Mouse (Mus musculus) hindbrain, embryonic 11.5 days (tissue): ENCODE measurements around the gene Dhx32. TPM values are rescaled to one million over a fixed set of nuclear protein-coding genes. Genes with fewer than 3 reads are reported as not detected.

ENCODE experiments used
- ATAC-seq: fragments of 200-750 bp; cut with Nextera tagmentation; 2 replicates; pipeline ENCODE4 v1.8.0; 2017; ENCODE audit warnings: mild to moderate bottlenecking, moderate TSS enrichment, moderate library complexity; ENCODE audit not compliant: low FRiP score
- DNase-seq: peaks from one replicate; pipeline ENCODE4 v3.0.0-alpha.2; 2015; ENCODE audit warnings: low spot score
- H3K27ac ChIP-seq: fragments of 300-500 bp; sonication (generic); 2 replicates; pipeline ENCODE4 v1.5.1; 2014; ENCODE audit warnings: mild to moderate bottlenecking, low read depth, low read length
- H3K27me3 ChIP-seq: fragments of 300-500 bp; sonication (generic); 2 replicates; pipeline ENCODE4 v1.6.1; 2014; ENCODE audit warnings: mild to moderate bottlenecking, low read length, moderate library complexity, mixed read lengths; ENCODE audit not compliant: control insufficient read depth, insufficient read depth
- H3K36me3 ChIP-seq: fragments of 300-500 bp; sonication (generic); 2 replicates; pipeline ENCODE4 v1.6.1; 2014; ENCODE audit warnings: mild to moderate bottlenecking, low read length, moderate library complexity, mixed read lengths; ENCODE audit not compliant: control insufficient read depth, insufficient read depth
- H3K4me1 ChIP-seq: fragments of 300-500 bp; sonication (generic); replicated peaks from 2 replicates; pipeline ENCODE4 v1.6.1; 2014; ENCODE audit warnings: low read length, mixed read lengths; ENCODE audit not compliant: control insufficient read depth, insufficient read depth
- H3K4me2 ChIP-seq: fragments of 300-500 bp; sonication (generic); replicated peaks from 2 replicates; pipeline ENCODE4 v1.6.1; 2014; ENCODE audit warnings: mild to moderate bottlenecking, low read depth, low read length
- H3K4me3 ChIP-seq: fragments of 300-500 bp; sonication (generic); 2 replicates; pipeline ENCODE4 v1.5.1; 2014; ENCODE audit warnings: low read depth, low read length
- H3K9ac ChIP-seq: fragments of 300-500 bp; sonication (generic); 2 replicates; pipeline ENCODE4 v1.6.1; 2014; ENCODE audit warnings: low read depth, low read length
- H3K9me3 ChIP-seq: fragments of 300-500 bp; sonication (generic); 2 replicates; pipeline ENCODE4 v1.6.1; 2016; ENCODE audit warnings: low read length; ENCODE audit not compliant: control insufficient read depth
- WGBS: fragments of 180-500 bp; shearing (Covaris S2); extraction: QIAGEN DNeasy Blood & Tissue Kit; methylation state at CpG from one replicate; pipeline ENCODE4 v1.1.7; 2014; 5-methylcytosine and 5-hydroxymethylcytosine counted together
- polyA plus RNA-seq: library from polyadenylated mRNA; unstranded; fragments of >200 nt; fragmentation: Nextera tagmentation; extraction: Ambion mirVana; gene quantifications from 2 replicates; pipeline ENCODE4 v1.2.1, GENCODE M21; 2014

Dhx32 gene
- polyA plus RNA-seq, 1 experiment from 2014 or later, result 43.7 TPM

- peaks cover 3% of the 10 kb centered on the region; the same call in 1 of the 2 replicates for H3K4me1 ChIP-seq
- no peak overlapping the region for H3K27ac ChIP-seq
- no peaks in the 10 kb centered on the region for H3K36me3 ChIP-seq
- no peak overlapping the region for H3K9ac ChIP-seq
- H3K4me2 ChIP-seq, result no peak overlapping the region
- ATAC-seq (no peak), DNase-seq (no peak)
- H3K9me3 ChIP-seq, result no peaks in the 10 kb centered on the region
- 91% methylated on average over 6 of the region's 6 CpGs for WGBS
- H3K4me3 ChIP-seq, result no peak overlapping the region
- H3K27me3 ChIP-seq, result no peaks in the 10 kb centered on the region
These were observed 19.8 kb downstream of the Dhx32 start for GRCm38 (mm10) chr7:133762696-133763095.

DNA sequence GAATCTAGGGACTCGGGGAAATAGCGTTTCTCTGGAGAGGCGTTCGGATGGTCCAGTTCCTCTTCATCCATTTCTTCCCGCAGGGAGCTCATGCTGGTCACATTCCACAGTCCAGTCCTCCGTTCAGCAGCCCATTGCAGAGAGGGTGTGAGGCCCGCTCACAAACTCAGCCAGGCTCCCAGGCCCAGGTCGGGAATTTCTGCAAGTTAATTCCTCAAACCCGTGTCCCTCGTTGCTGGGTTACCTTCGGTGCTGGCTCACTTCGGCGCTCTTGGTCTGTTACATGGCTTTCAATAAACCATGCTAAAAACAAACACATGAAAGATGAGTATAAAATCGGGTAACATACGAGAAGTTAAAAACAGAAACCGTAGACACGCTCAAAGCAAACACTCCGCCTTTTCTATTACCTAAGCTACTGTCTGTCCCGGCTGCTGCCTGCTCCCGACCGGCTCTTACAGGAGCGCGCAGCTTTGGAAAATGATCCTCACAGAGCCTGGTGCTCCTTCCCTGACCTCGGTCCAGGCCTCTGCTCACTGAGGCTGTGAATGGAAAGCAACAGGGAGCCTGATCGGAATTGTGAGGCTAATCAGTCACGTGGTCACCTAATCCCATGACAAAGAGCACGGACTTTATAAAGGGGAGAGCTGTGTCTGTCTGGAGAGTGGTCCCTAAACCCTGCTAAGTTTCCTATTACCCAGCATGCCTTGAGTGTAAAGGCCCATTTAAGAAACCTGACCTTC, 22.7 kb downstream of the Dhx32 start:
- Histone ChIP-seq H3K9ac (peak overlapping the region; percentile 56), H3K9me3 (no peaks in the 10 kb centered on the region), H3K27me3 (no peaks in the 10 kb centered on the region), H3K27ac (peak overlapping the region; percentile 84), H3K4me3 (peak overlapping the region; percentile 26), H3K4me2 (peak overlapping the region; percentile 53), H3K4me1 (peaks cover 3% of the 10 kb centered on the region), H3K36me3 (no peaks in the 10 kb centered on the region)
- peak; percentile 95 for ATAC-seq
- peak; percentile 82 for DNase-seq
- 1% methylated on average over 27 of the region's 27 CpGs for WGBS

DNA sequence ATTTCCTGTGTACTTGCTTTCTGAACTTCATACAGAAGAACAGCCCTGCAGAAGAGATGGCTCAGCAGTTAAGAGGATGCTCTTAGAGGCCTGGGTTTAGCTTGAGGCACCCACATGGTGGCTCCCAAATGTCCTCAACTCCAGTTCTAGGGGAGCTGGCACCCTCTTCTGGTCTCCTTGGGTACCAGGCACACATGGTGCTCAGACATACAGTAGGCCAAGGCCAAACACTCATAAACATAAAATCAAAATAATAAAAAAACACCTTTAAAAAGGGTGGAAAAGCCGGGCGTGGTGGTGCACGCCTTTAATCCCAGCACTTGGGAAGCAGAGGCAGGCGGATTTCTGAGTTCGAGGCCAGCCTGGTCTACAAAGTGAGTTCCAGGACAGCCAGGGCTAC, 23.8 kb downstream of the Dhx32 start:
- no peak overlapping the region for H3K4me2 ChIP-seq
- H3K4me1 ChIP-seq, result peaks cover 3% of the 10 kb centered on the region
- ATAC-seq (no peak), DNase-seq (no peak)
- 88% methylated on average over 5 of the region's 5 CpGs for WGBS
- H3K9ac ChIP-seq, result no peak overlapping the region
- H3K9me3 ChIP-seq, result no peaks in the 10 kb centered on the region
- H3K27ac ChIP-seq, result 0 out of 2 replicates have a peak overlapping the region, but pooled peaks have one; percentile 17
- no peaks in the 10 kb centered on the region for H3K27me3 ChIP-seq
- no peaks in the 10 kb centered on the region for H3K36me3 ChIP-seq
- H3K4me3 ChIP-seq, result no peak overlapping the region

DNA sequence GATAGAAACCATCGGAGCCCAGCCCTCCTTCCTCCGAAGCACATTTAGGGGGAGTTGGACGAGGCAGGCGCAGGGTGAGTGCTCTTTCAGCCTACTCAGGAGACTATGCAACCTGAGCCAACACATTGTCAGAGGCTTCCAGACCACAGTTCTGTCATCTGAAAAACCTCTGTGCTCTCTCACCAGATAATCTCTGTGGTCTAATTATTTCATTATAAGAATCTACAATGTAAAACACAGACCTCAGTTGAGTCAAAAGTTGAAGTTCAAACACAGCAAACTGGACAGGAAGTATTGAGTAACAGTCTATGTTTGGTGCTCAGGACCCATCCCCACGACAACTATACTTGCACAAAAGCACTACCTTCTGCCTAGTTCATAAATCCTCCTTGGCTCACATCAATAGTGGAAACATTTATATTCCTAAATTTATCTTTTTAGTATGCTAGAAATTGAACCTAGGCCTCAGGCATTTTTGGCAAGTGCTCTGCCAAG, 24.5 kb downstream of the Dhx32 start:
- Histone ChIP-seq H3K9me3 (no peaks in the 10 kb centered on the region), H3K36me3 (no peaks in the 10 kb centered on the region), H3K4me3 (no peak overlapping the region), H3K4me2 (peak overlapping the region; percentile 4), H3K9ac (no peak overlapping the region), H3K27me3 (no peaks in the 10 kb centered on the region), H3K27ac (0 out of 2 replicates have a peak overlapping the region, but pooled peaks have one; percentile 17), H3K4me1 (peaks cover 3% of the 10 kb centered on the region)
- WGBS, result 49% methylated on average over 5 of the region's 5 CpGs
- DNase-seq (no peak), ATAC-seq (no peak)

DNA sequence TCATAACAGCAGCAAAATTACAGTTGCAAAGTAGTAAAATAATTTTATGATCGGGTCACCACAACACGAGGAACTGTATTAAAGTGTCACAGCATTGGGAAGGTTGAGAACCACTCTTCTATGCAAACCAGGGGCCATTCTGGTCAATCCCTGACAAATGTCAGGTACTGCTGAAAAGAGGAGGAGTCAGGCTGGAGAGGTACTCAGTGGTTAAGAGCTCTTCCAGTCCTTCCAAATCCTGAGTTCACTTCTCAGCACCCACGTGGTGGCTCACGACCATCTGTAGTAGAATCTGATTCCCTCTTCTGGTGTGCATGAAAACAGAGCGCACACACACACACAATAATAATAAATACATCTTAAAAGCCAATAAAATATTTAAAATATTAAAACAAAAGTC, 31.4 kb downstream of the Dhx32 start:
- Histone ChIP-seq H3K4me1 (no peaks in the 10 kb centered on the region), H3K27ac (no peak overlapping the region), H3K9me3 (no peaks in the 10 kb centered on the region), H3K36me3 (0 out of 2 replicates have a peak, but pooled peaks cover 2% of the 10 kb centered on the region), H3K4me2 (no peak overlapping the region), H3K9ac (no peak overlapping the region), H3K27me3 (no peaks in the 10 kb centered on the region), H3K4me3 (no peak overlapping the region)
- 96% methylated on average over 5 of the region's 5 CpGs for WGBS
- DNase-seq (no peak), ATAC-seq (no peak)

- H3K36me3 ChIP-seq, result 0 out of 2 replicates have a peak, but pooled peaks cover 2% of the 10 kb centered on the region
- no peaks in the 10 kb centered on the region for H3K4me1 ChIP-seq
- 73% methylated on average over 5 of the region's 5 CpGs for WGBS
- H3K27ac ChIP-seq, result no peak overlapping the region
- H3K27me3 ChIP-seq, result no peaks in the 10 kb centered on the region
- no peaks in the 10 kb centered on the region for H3K9me3 ChIP-seq
- H3K9ac ChIP-seq, result no peak overlapping the region
- H3K4me2 ChIP-seq, result no peak overlapping the region
- DNase-seq, result no peak
- H3K4me3 ChIP-seq, result no peak overlapping the region
- no peak for ATAC-seq
These were observed 31.9 kb downstream of the Dhx32 start for GRCm38 (mm10) chr7:133750666-133751065.

GRCm38 (mm10) chr7:133748753-133749152, 33.8 kb downstream of the Dhx32 start:
- no peak overlapping the region for H3K4me3 ChIP-seq
- no peak overlapping the region for H3K27ac ChIP-seq
- no peaks in the 10 kb centered on the region for H3K9me3 ChIP-seq
- no peak overlapping the region for H3K4me2 ChIP-seq
- no peaks in the 10 kb centered on the region for H3K27me3 ChIP-seq
- no peak overlapping the region for H3K9ac ChIP-seq
- H3K36me3 ChIP-seq, result 0 out of 2 replicates have a peak, but pooled peaks cover 2% of the 10 kb centered on the region
- 85% methylated on average over 14 of the region's 14 CpGs for WGBS
- H3K4me1 ChIP-seq, result no peaks in the 10 kb centered on the region
- no peak for DNase-seq
- ATAC-seq, result no peak

- H3K27me3 ChIP-seq, result no peaks in the 10 kb centered on the region
- no peak overlapping the region for H3K4me2 ChIP-seq
- 0 out of 2 replicates have a peak, but pooled peaks cover 2% of the 10 kb centered on the region for H3K36me3 ChIP-seq
- WGBS, result 91% methylated on average over 8 of the region's 8 CpGs
- DNase-seq, result no peak
- H3K27ac ChIP-seq, result no peak overlapping the region
- H3K9me3 ChIP-seq, result no peaks in the 10 kb centered on the region
- no peak for ATAC-seq
- H3K9ac ChIP-seq, result no peak overlapping the region
- H3K4me1 ChIP-seq, result no peaks in the 10 kb centered on the region
- no peak overlapping the region for H3K4me3 ChIP-seq
These were observed 35.2 kb downstream of the Dhx32 start for GRCm38 (mm10) chr7:133747372-133747771.

DNA sequence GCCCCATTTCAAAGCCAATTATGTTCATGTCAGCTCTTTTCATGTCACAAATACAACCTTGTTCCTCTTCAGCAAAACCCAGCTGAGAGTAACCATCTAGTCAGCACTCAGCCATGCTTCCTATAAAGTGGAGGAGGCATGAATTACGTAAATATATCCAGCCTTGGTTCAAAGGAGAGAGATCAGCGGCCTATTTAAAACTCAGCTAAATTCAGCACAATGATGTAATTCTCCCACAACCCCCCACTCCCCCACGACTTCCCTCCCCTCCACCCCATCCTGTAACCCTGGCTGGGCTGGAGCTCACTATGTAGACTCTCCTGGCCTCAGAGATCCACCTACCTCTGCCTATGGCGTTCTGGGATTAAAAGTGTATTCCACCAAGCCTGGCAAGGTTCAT, 37.8 kb downstream of the Dhx32 start:
- Histone ChIP-seq H3K4me1 (no peaks in the 10 kb centered on the region), H3K27ac (no peak overlapping the region), H3K4me2 (no peak overlapping the region), H3K9ac (no peak overlapping the region), H3K4me3 (no peak overlapping the region), H3K27me3 (no peaks in the 10 kb centered on the region), H3K36me3 (0 out of 2 replicates have a peak, but pooled peaks cover 4% of the 10 kb centered on the region), H3K9me3 (no peaks in the 10 kb centered on the region)
- DNase-seq, result no peak
- ATAC-seq, result no peak
- WGBS, result 78% methylated on average over 4 of the region's 4 CpGs
